Mouse (Mus musculus) neural tube, embryonic 11.5 days (tissue): ENCODE results near the gene Stk25. TPM values are rescaled to one million over a fixed set of nuclear protein-coding genes. Genes with fewer than 3 reads are reported as not detected.

Experiments used
- ATAC-seq: fragments of 200-750 bp; cut with Nextera tagmentation; 2 replicates; pipeline ENCODE4 v1.8.0; 2017; ENCODE audit warnings: moderate number of reproducible peaks, mild to moderate bottlenecking, moderate TSS enrichment, moderate library complexity; ENCODE audit not compliant: insufficient read depth, low FRiP score, low TSS enrichment
- DNase-seq: peaks from one replicate; pipeline ENCODE4 v3.0.0-alpha.2; 2015; ENCODE audit warnings: low spot score
- H3K27ac ChIP-seq: fragments of 300-500 bp; sonication (generic); 2 replicates; pipeline ENCODE4 v1.5.1; 2014; ENCODE audit warnings: low read depth, mild to moderate bottlenecking, low read length
- H3K27me3 ChIP-seq: fragments of 300-500 bp; sonication (generic); 2 replicates; pipeline ENCODE4 v1.6.1; 2014; ENCODE audit warnings: mild to moderate bottlenecking, low read length, mixed read lengths; ENCODE audit not compliant: control insufficient read depth, insufficient read depth
- H3K36me3 ChIP-seq: fragments of 300-500 bp; sonication (generic); 2 replicates; pipeline ENCODE4 v1.6.1; 2014; ENCODE audit warnings: mild to moderate bottlenecking, low read length, moderate library complexity, mixed read lengths; ENCODE audit not compliant: control insufficient read depth, insufficient read depth
- H3K4me1 ChIP-seq: fragments of 300-500 bp; sonication (generic); 2 replicates; pipeline ENCODE4 v1.6.1; 2014; ENCODE audit warnings: low read length, mixed read lengths; ENCODE audit not compliant: control insufficient read depth, insufficient read depth
- H3K4me2 ChIP-seq: fragments of 300-500 bp; sonication (generic); 2 replicates; pipeline ENCODE4 v1.6.1; 2014; ENCODE audit warnings: low read depth, mild to moderate bottlenecking, moderate library complexity
- H3K4me3 ChIP-seq: fragments of 300-500 bp; sonication (generic); 2 replicates; pipeline ENCODE4 v1.5.1; 2014; ENCODE audit warnings: low read depth, low read length
- H3K9ac ChIP-seq: fragments of 300-500 bp; sonication (generic); 2 replicates; pipeline ENCODE4 v1.6.1; 2014; ENCODE audit warnings: mild to moderate bottlenecking, low read length
- H3K9me3 ChIP-seq: fragments of 300-500 bp; sonication (generic); 2 replicates; pipeline ENCODE4 v1.6.1; 2016; ENCODE audit warnings: low read length; ENCODE audit not compliant: control insufficient read depth
- WGBS: fragments of 180-500 bp; shearing (Covaris S2); extraction: QIAGEN DNeasy Blood & Tissue Kit; methylation state at CpG from one replicate; pipeline ENCODE4 v1.1.7; 2014; 5-methylcytosine and 5-hydroxymethylcytosine counted together
- polyA plus RNA-seq: library from polyadenylated mRNA; unstranded; fragments of >200 nt; fragmentation: Nextera tagmentation; extraction: Ambion mirVana; gene quantifications from 2 replicates; pipeline ENCODE4 v1.2.1, GENCODE M21; 2014

Stk25 gene
- polyA plus RNA-seq, 1 experiment from 2014 or later: 251 TPM

DNA sequence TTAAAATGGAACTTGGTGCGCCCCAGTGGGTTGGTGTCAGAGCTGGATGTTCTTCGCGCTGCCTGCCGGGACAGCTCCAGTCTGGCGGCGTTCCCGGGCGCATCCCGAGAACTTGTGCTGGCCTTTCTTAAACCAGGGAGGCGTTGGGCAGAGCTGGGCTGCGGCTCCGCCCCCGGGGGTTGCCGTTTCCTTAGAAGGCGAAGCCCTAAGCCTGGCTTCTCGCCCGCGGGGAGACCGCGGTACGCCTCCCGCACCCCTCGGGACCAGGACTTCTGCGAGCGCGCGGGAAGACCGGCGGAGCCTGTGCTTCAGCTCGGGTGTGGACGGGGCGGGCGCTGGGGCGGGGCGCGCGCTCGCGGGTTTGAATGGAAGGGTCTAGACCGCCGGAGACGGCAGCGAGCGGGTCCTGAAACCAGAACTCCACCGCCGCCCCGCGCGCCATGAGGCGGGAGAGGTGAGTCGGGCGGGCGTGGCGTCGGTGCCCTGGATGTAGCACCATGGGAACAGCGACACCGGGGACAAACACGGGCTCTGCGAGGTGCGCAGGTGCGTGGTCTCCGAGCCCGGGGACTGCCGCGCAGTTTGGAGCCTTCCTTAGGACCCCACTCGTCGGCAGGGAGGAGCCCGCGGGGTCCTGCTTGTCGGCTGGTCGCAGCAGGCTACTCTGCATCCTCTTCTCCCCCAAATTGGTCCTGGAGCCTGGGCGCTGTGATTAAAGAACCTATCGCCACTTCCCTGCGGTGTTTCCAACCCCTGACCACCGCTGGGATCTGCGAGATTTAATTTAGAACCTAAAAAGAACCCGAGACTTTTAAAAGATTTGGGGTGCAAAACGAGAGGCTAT is 27.2 kb upstream of the Stk25 start, which contains the start of gene Bok:
TSS of gene Bok (plus strand) at position 260 of the 844 bp plus-strand sequence.
- Histone ChIP-seq H3K27me3 (0 out of 2 replicates have a peak, but pooled peaks cover 5% of the 10 kb centered on the region), H3K4me3 (peak within 1 kb of the TSS; percentile 54), H3K4me2 (peak within 1 kb of the TSS; percentile 80), H3K9me3 (no peaks in the 10 kb centered on the region), H3K27ac (0 out of 2 replicates have a peak within 1 kb of the TSS, but pooled peaks have one; percentile 14), H3K36me3 (no peaks in the 10 kb centered on the region), H3K4me1 (peaks cover 7% of the 10 kb centered on the region), H3K9ac (peak within 1 kb of the TSS; percentile 76)
- peak; percentile 52 for ATAC-seq
- peak; percentile 72 for DNase-seq
- under 1% methylated on average over 73 of the region's 78 CpGs for WGBS

DNA sequence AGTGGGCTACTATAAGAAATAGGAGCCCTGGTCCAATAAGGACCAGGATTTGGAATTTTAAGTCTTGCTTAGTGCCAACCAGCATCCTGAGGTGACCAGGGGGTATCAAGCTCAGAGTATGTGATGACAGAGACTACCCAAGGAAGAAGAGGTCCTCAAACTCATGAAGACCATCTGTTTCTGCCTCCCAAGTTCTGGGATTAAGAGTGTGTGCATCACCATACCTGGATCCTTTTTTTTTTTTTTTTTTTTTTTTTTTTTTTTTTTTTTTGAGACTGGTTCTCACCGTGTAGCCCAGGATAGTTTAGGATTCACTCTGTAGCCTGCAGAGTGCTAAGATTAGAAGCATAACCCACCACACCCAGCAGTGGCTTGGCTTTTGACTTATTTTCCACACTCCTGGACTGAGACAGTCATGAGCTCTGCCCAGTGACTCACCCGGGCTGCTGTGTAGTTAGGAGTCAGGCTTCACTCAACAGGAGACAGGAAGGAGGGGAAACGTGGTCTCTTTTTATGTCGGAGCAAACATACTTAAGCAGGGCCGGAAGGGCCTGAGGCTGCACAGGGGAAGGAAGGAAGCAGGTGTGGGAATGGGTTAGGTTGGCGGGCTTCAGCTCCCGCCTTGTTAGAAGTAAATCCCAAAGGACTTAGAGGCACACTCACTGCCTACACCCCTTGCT is 21.6 kb upstream of the Stk25 start:
- Histone ChIP-seq H3K27me3 (0 out of 2 replicates have a peak, but pooled peaks cover 2% of the 10 kb centered on the region), H3K4me3 (no peak overlapping the region), H3K9me3 (no peaks in the 10 kb centered on the region), H3K9ac (no peak overlapping the region), H3K4me1 (no peaks in the 10 kb centered on the region), H3K4me2 (no peak overlapping the region), H3K27ac (no peak overlapping the region), H3K36me3 (no peaks in the 10 kb centered on the region)
- DNase-seq: no peak
- ATAC-seq: no peak
- 67% methylated on average over 7 of the region's 7 CpGs for WGBS

DNA sequence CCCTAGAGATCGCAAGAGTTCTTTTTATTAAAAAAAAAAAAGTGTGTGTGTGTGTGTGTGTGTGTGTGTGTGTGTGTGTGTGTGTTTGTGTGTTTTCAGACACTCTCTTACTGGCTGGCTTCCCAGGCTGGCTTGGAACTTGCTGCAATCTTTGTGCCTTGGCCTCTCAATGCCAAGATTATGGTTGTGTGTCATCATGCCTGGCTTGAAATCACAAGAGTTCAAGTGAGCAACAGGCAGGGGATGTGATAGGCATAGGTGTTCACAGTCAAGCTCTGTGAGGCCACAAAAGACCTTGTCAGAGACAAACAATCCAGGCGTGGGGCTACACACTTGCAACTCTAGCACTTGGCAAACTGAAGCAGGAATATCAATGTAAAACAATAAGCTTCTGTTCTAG is 19.9 kb upstream of the Stk25 start:
- no peak overlapping the region for H3K9ac ChIP-seq
- ATAC-seq (no peak), DNase-seq (no peak)
- H3K27ac ChIP-seq: no peak overlapping the region
- no peaks in the 10 kb centered on the region for H3K36me3 ChIP-seq
- H3K4me1 ChIP-seq: no peaks in the 10 kb centered on the region
- no peak overlapping the region for H3K4me3 ChIP-seq
- H3K9me3 ChIP-seq: no peaks in the 10 kb centered on the region
- H3K27me3 ChIP-seq: no peaks in the 10 kb centered on the region
- H3K4me2 ChIP-seq: no peak overlapping the region
- 72% methylated on average over 2 of the region's 2 CpGs for WGBS

DNA sequence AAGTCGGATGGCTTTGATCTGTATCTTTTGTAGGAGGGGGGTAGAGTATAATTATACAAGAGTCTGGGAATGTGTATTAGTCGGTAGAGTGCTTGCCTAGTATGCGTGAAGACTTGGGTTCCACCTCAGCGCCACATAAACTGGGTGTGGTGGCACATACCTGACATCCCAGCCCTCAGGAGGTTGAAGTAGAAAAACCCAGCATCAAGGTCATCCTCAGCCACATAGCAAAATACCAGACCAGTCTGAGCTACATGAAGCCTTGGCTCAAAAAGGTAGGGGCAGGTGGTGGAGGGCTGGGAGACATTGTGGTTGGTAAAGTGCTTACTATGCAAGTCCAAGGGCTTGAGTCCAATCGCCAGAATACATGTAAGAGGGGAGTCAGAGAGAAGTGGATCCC is 14.2 kb upstream of the Stk25 start:
- 93% methylated on average over 5 of the region's 5 CpGs for WGBS
- no peak overlapping the region for H3K4me3 ChIP-seq
- no peak for ATAC-seq
- DNase-seq: no peak
- H3K36me3 ChIP-seq: no peaks in the 10 kb centered on the region
- no peaks in the 10 kb centered on the region for H3K27me3 ChIP-seq
- H3K4me1 ChIP-seq: 0 out of 2 replicates have a peak, but pooled peaks cover 4% of the 10 kb centered on the region
- H3K27ac ChIP-seq: no peak overlapping the region
- no peak overlapping the region for H3K9ac ChIP-seq
- H3K4me2 ChIP-seq: no peak overlapping the region
- H3K9me3 ChIP-seq: no peaks in the 10 kb centered on the region

DNA sequence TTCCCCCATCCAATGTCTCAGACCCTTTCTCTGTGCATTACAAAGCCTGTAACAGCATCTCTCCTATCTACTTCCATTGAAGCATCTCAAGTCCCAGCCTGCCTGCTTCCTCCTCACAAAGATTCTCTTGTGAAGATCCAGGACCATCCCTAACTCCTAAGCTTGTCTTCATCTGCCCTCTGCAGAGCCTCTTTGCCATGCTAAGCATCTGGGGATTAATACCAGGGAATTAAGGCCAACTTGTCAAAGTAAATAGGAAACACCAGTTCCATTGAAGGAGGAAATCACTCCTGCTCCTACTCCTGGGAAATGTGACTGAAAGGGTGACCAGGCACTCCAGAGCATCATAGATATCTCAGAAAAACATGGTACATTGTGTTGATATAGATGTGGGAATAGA is 11.5 kb upstream of the Stk25 start:
- no peaks in the 10 kb centered on the region for H3K27me3 ChIP-seq
- ATAC-seq: no peak

DNA sequence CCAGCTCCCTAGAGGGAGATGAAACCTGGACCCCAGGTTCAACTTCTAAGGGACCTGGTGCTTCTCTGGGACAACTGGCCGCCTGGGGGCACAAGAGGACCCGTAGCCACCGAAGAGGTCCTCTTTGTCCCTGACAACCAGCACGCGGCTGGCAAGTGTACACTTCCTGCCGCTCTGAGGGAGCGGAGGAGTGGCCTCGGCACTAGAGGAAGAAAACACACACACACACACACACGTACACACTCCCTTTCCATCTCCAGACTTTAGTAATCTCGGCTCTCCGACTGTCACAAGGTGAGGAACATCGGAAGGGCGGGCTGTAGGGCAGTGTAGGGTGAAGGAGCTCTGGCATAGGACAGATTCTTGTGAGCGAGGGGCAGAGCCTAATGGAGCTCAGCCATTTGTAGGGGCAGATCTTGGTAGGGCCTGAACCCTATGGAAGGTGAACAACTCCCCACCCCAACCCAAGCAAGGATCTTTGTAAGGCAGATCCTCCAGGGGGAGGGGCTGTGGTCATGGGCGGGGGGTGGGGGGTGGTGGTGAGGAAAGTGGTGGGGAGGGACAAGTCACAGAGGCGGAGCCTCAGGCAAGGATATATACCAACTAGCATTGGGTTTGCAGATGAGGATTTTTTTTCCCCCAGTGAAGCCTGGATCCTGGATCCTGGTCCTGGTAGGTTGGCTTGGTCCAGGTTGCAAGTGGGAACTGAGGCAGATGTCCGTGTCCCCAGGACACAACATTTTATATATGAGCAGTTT is 10.5 kb upstream of the Stk25 start:
- peak overlapping the region; percentile 52 for H3K9ac ChIP-seq
- peak overlapping the region; percentile 19 for H3K4me3 ChIP-seq
- no peaks in the 10 kb centered on the region for H3K27me3 ChIP-seq
- H3K4me1 ChIP-seq: 0 out of 2 replicates have a peak, but pooled peaks cover 4% of the 10 kb centered on the region
- H3K4me2 ChIP-seq: peak overlapping the region; percentile 47
- WGBS: 12% methylated on average over 17 of the region's 17 CpGs
- DNase-seq (peak; percentile 80), ATAC-seq (peak; percentile 86)
- peak overlapping the region; percentile 11; the same call in 1 of the 2 replicates for H3K27ac ChIP-seq
- no peaks in the 10 kb centered on the region for H3K36me3 ChIP-seq
- no peaks in the 10 kb centered on the region for H3K9me3 ChIP-seq

More for the DNA sequence above, 11.5 kb upstream of the Stk25 start:
- DNase-seq: no peak
- H3K27ac ChIP-seq: no peak overlapping the region
- no peaks in the 10 kb centered on the region for H3K36me3 ChIP-seq
- no peaks in the 10 kb centered on the region for H3K9me3 ChIP-seq
- H3K4me3 ChIP-seq: no peak overlapping the region
- no peak overlapping the region for H3K9ac ChIP-seq
- H3K4me2 ChIP-seq: no peak overlapping the region
- H3K4me1 ChIP-seq: 0 out of 2 replicates have a peak, but pooled peaks cover 4% of the 10 kb centered on the region

DNA sequence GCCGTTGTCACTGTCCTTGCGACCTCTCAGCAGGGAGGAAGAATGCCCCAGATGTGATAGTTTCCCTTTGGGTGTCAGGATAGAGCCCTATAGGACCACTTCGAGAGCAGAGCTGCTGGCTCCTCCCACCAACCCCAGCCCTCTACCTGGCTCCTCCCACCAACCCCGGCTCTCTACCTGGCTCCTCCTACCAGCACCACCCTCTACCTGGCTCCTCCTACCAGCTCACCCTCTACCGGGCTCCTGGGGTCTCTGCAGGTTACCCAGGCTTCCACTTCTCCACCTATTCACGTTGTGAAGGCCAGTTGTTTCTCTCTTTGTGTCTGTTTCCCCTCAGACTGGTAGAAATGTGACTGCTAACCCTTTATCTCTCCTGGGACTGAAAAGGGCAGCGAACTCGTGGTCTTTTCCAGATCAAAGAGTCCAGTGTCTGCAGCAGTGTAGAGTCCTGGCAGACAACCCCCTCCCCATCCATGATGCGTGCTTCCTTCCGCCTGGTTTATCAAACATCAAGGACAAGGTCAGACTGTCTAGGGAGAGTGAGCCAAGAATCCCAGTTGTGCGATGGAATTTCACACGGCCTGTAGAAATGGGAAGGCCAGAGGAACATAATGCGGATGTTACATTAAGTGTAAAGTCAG is 9.4 kb upstream of the Stk25 start:
- 0 out of 2 replicates have a peak, but pooled peaks cover 4% of the 10 kb centered on the region for H3K4me1 ChIP-seq
- H3K36me3 ChIP-seq: no peaks in the 10 kb centered on the region
- ATAC-seq (no peak), DNase-seq (peak; percentile 32)
- H3K27me3 ChIP-seq: no peaks in the 10 kb centered on the region
- H3K27ac ChIP-seq: no peak overlapping the region
- H3K4me3 ChIP-seq: no peak overlapping the region
- 25% methylated on average over 13 of the region's 13 CpGs for WGBS
- no peaks in the 10 kb centered on the region for H3K9me3 ChIP-seq
- H3K9ac ChIP-seq: no peak overlapping the region
- no peak overlapping the region for H3K4me2 ChIP-seq

DNA sequence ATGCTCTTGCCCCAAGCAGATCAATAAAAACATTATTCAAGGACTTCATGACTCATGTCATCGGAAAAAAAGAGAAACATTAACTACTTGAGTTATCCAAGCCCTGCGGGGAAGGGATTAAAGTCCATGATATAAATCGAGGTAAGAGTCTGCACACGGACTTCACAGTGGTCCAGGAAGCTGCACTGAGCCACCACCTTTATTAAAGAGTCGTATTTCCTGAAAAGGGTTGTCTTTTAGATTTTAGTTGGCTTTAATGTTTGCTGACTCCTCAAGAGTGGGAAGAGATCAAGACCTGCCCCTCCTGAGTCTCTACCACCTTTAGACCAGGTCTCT is 1.5 kb downstream of the Stk25 start:
- Histone ChIP-seq H3K9me3 (no peaks in the 10 kb centered on the region), H3K4me2 (no peak overlapping the region), H3K9ac (no peak overlapping the region), H3K36me3 (no peaks in the 10 kb centered on the region), H3K27me3 (no peaks in the 10 kb centered on the region), H3K4me1 (no peaks in the 10 kb centered on the region), H3K27ac (no peak overlapping the region), H3K4me3 (no peak overlapping the region)
- 87% methylated on average over 5 of the region's 5 CpGs for WGBS
- DNase-seq (no peak), ATAC-seq (no peak)
